Mouse (Mus musculus) midbrain, embryonic 15.5 days (tissue): ENCODE results near the gene Krt26. TPM values are rescaled to one million over a fixed set of nuclear protein-coding genes. Genes with fewer than 3 reads are reported as not detected.

Experiments
- ATAC-seq: fragments of 200-750 bp; cut with Nextera tagmentation; replicated peaks from 2 replicates; pipeline ENCODE4 v1.8.0; 2017; ENCODE audit warnings: moderate TSS enrichment
- H3K27ac ChIP-seq: fragments of 300-500 bp; sonication (generic); 2 replicates; pipeline ENCODE4 v1.5.1; 2015; ENCODE audit warnings: mild to moderate bottlenecking, inconsistent platforms
- H3K27me3 ChIP-seq: fragments of 300-500 bp; sonication (generic); replicated peaks from 2 replicates; pipeline ENCODE4 v1.6.1; 2015; ENCODE audit warnings: inconsistent platforms
- H3K36me3 ChIP-seq: fragments of 300-500 bp; sonication (generic); replicated peaks from 2 replicates; pipeline ENCODE4 v1.6.1; 2015; ENCODE audit warnings: inconsistent platforms
- H3K4me1 ChIP-seq: fragments of 300-500 bp; sonication (generic); 2 replicates; pipeline ENCODE4 v1.6.1; 2015; ENCODE audit warnings: inconsistent platforms
- H3K4me2 ChIP-seq: fragments of 300-500 bp; sonication (generic); 2 replicates; pipeline ENCODE4 v1.6.1; 2015; ENCODE audit warnings: inconsistent platforms, mild to moderate bottlenecking, moderate library complexity
- H3K4me3 ChIP-seq: fragments of 300-500 bp; sonication (generic); 2 replicates; pipeline ENCODE4 v1.5.1; 2015; ENCODE audit warnings: mild to moderate bottlenecking, inconsistent platforms
- H3K9ac ChIP-seq: fragments of 300-500 bp; sonication (generic); 2 replicates; pipeline ENCODE4 v1.6.1; 2015; ENCODE audit warnings: mild to moderate bottlenecking, inconsistent platforms
- H3K9me3 ChIP-seq: fragments of 300-500 bp; sonication (generic); 2 replicates; pipeline ENCODE4 v1.6.1; 2016; ENCODE audit warnings: inconsistent platforms
- WGBS: fragments of 180-500 bp; shearing (Covaris S2); methylation state at CpG from one replicate; pipeline ENCODE4 v1.1.7; 2015; ENCODE audit warnings: mixed read lengths; 5-methylcytosine and 5-hydroxymethylcytosine counted together
- polyA plus RNA-seq: library from polyadenylated mRNA; unstranded; fragments of >200 nt; fragmentation: Nextera tagmentation; extraction: Ambion mirVana; gene quantifications from 2 replicates; pipeline ENCODE4 v1.2.1, GENCODE M21; 2015

The Krt26 gene
- polyA plus RNA-seq, 1 experiment from 2014 or later: 0.22 TPM

GRCm38 (mm10) chr11:99329655-99330054 lies 8.1 kb downstream of the Krt26 start:
- Histone ChIP-seq H3K4me3 (no peak overlapping the region), H3K36me3 (no peaks in the 10 kb centered on the region), H3K4me2 (no peak overlapping the region), H3K27me3 (no peaks in the 10 kb centered on the region), H3K9me3 (no peaks in the 10 kb centered on the region), H3K9ac (no peak overlapping the region), H3K27ac (no peak overlapping the region), H3K4me1 (peaks cover 4% of the 10 kb centered on the region; the same call in 1 of the 2 replicates)
- 72% methylated on average over 2 of the region's 2 CpGs for WGBS
- ATAC-seq: no peak

- H3K36me3 ChIP-seq: no peaks in the 10 kb centered on the region
- H3K27ac ChIP-seq: no peak within 1 kb of the TSS
- 93% methylated on average over 11 of the region's 11 CpGs for WGBS
- H3K4me1 ChIP-seq: no peaks in the 10 kb centered on the region
- H3K4me2 ChIP-seq: no peak within 1 kb of the TSS
- no peak within 1 kb of the TSS for H3K4me3 ChIP-seq
- H3K9me3 ChIP-seq: no peaks in the 10 kb centered on the region
- no peaks in the 10 kb centered on the region for H3K27me3 ChIP-seq
- no peak within 1 kb of the TSS for H3K9ac ChIP-seq
- no peak for ATAC-seq
Measured at GRCm38 (mm10) chr11:99322851-99323250, 14.9 kb downstream of the Krt26 start, which contains the start of gene Krt25. TSS of gene Krt25 (minus strand) at chr11:99322951.

GRCm38 (mm10) chr11:99321094-99321493 lies 16.7 kb downstream of the Krt26 start:
- Histone ChIP-seq H3K4me2 (no peak overlapping the region), H3K36me3 (no peaks in the 10 kb centered on the region), H3K4me1 (no peaks in the 10 kb centered on the region), H3K4me3 (no peak overlapping the region), H3K9me3 (no peaks in the 10 kb centered on the region), H3K9ac (no peak overlapping the region), H3K27ac (no peak overlapping the region), H3K27me3 (no peaks in the 10 kb centered on the region)
- ATAC-seq: no peak
- WGBS: 93% methylated on average over 14 of the region's 14 CpGs

- no peak overlapping the region for H3K4me3 ChIP-seq
- no peak overlapping the region for H3K9ac ChIP-seq
- no peaks in the 10 kb centered on the region for H3K9me3 ChIP-seq
- ATAC-seq: no peak
- H3K36me3 ChIP-seq: no peaks in the 10 kb centered on the region
- no peak overlapping the region for H3K4me2 ChIP-seq
- no peak overlapping the region for H3K27ac ChIP-seq
- no peaks in the 10 kb centered on the region for H3K4me1 ChIP-seq
- no peaks in the 10 kb centered on the region for H3K27me3 ChIP-seq
- WGBS: 76% methylated on average over 9 of the region's 9 CpGs
Measured at GRCm38 (mm10) chr11:99319127-99319526, 18.6 kb downstream of the Krt26 start.

- no peak for ATAC-seq
- H3K9ac ChIP-seq: no peak overlapping the region
- no peak overlapping the region for H3K4me3 ChIP-seq
- H3K27me3 ChIP-seq: no peaks in the 10 kb centered on the region
- H3K27ac ChIP-seq: no peak overlapping the region
- no peaks in the 10 kb centered on the region for H3K36me3 ChIP-seq
- no peak overlapping the region for H3K4me2 ChIP-seq
- H3K4me1 ChIP-seq: no peaks in the 10 kb centered on the region
- WGBS: 32% methylated on average over 8 of the region's 8 CpGs
- H3K9me3 ChIP-seq: no peaks in the 10 kb centered on the region
Measured at GRCm38 (mm10) chr11:99316543-99316942, 21.2 kb downstream of the Krt26 start.

GRCm38 (mm10) chr11:99314594-99314993 lies 23.2 kb downstream of the Krt26 start:
- no peaks in the 10 kb centered on the region for H3K4me1 ChIP-seq
- WGBS: 87% methylated on average over 2 of the region's 2 CpGs
- H3K4me3 ChIP-seq: no peak overlapping the region
- no peak overlapping the region for H3K4me2 ChIP-seq
- no peaks in the 10 kb centered on the region for H3K27me3 ChIP-seq
- H3K9me3 ChIP-seq: no peaks in the 10 kb centered on the region
- H3K9ac ChIP-seq: no peak overlapping the region
- H3K36me3 ChIP-seq: no peaks in the 10 kb centered on the region
- ATAC-seq: no peak
- no peak overlapping the region for H3K27ac ChIP-seq

- ATAC-seq: no peak
- H3K4me3 ChIP-seq: no peak overlapping the region
Measured at GRCm38 (mm10) chr11:99310882-99311281, 26.9 kb downstream of the Krt26 start.

GRCm38 (mm10) chr11:99307579-99307978 lies 30.2 kb downstream of the Krt26 start:
- 42% methylated on average over 2 of the region's 2 CpGs for WGBS
- H3K4me1 ChIP-seq: no peaks in the 10 kb centered on the region
- H3K4me2 ChIP-seq: no peak overlapping the region
- no peaks in the 10 kb centered on the region for H3K36me3 ChIP-seq
- no peaks in the 10 kb centered on the region; the same call in 1 of the 2 replicates for H3K27me3 ChIP-seq
- H3K9me3 ChIP-seq: no peaks in the 10 kb centered on the region
- no peak overlapping the region for H3K9ac ChIP-seq
- no peak overlapping the region for H3K27ac ChIP-seq
- ATAC-seq: no peak
- H3K4me3 ChIP-seq: no peak overlapping the region

More at GRCm38 (mm10) chr11:99310882-99311281, 26.9 kb downstream of the Krt26 start:
- no peaks in the 10 kb centered on the region for H3K4me1 ChIP-seq
- H3K36me3 ChIP-seq: no peaks in the 10 kb centered on the region
- H3K9me3 ChIP-seq: no peaks in the 10 kb centered on the region
- H3K27ac ChIP-seq: no peak overlapping the region
- no peak overlapping the region for H3K4me2 ChIP-seq
- no peaks in the 10 kb centered on the region; the same call in 1 of the 2 replicates for H3K27me3 ChIP-seq
- no peak overlapping the region for H3K9ac ChIP-seq
- WGBS: 91% methylated on average over 1 of the region's 1 CpGs

- no peak overlapping the region for H3K4me2 ChIP-seq
- H3K4me3 ChIP-seq: no peak overlapping the region
- H3K9me3 ChIP-seq: no peaks in the 10 kb centered on the region
- H3K36me3 ChIP-seq: no peaks in the 10 kb centered on the region
- H3K27ac ChIP-seq: no peak overlapping the region
- WGBS: 65% methylated on average over 5 of the region's 5 CpGs
- no peak overlapping the region for H3K9ac ChIP-seq
- ATAC-seq: no peak
- no peaks in the 10 kb centered on the region for H3K4me1 ChIP-seq
- H3K27me3 ChIP-seq: no peaks in the 10 kb centered on the region
Measured at GRCm38 (mm10) chr11:99295039-99295438, 42.7 kb downstream of the Krt26 start.

GRCm38 (mm10) chr11:99292846-99293245 lies 44.9 kb downstream of the Krt26 start:
- H3K36me3 ChIP-seq: no peaks in the 10 kb centered on the region
- 65% methylated on average over 5 of the region's 5 CpGs for WGBS
- no peaks in the 10 kb centered on the region for H3K9me3 ChIP-seq
- no peak for ATAC-seq
- H3K27me3 ChIP-seq: no peaks in the 10 kb centered on the region
- no peak overlapping the region for H3K4me2 ChIP-seq
- H3K4me1 ChIP-seq: no peaks in the 10 kb centered on the region
- H3K9ac ChIP-seq: no peak overlapping the region
- no peak overlapping the region for H3K4me3 ChIP-seq
- H3K27ac ChIP-seq: no peak overlapping the region

GRCm38 (mm10) chr11:99284833-99285312 lies 52.9 kb downstream of the Krt26 start, which contains the start of gene Krt24:
TSS of gene Krt24 (minus strand) at chr11:99285262.
- Histone ChIP-seq H3K4me3 (no peak within 1 kb of the TSS), H3K4me2 (no peak within 1 kb of the TSS), H3K27me3 (no peaks in the 10 kb centered on the region), H3K27ac (no peak within 1 kb of the TSS), H3K9me3 (no peaks in the 10 kb centered on the region), H3K4me1 (no peaks in the 10 kb centered on the region), H3K36me3 (no peaks in the 10 kb centered on the region), H3K9ac (no peak within 1 kb of the TSS)
- ATAC-seq: no peak
- WGBS: 53% methylated on average over 11 of the region's 11 CpGs

- no peak for ATAC-seq
- Histone ChIP-seq H3K4me3 (no peak overlapping the region), H3K27me3 (no peaks in the 10 kb centered on the region), H3K4me1 (no peaks in the 10 kb centered on the region), H3K9ac (no peak overlapping the region), H3K27ac (no peak overlapping the region), H3K36me3 (no peaks in the 10 kb centered on the region), H3K4me2 (no peak overlapping the region), H3K9me3 (no peaks in the 10 kb centered on the region)
- 59% methylated on average over 5 of the region's 5 CpGs for WGBS
Measured at GRCm38 (mm10) chr11:99284011-99284410, 53.8 kb downstream of the Krt26 start.

GRCm38 (mm10) chr11:99283334-99283733 lies 54.4 kb downstream of the Krt26 start:
- Histone ChIP-seq H3K9ac (no peak overlapping the region), H3K4me3 (no peak overlapping the region), H3K4me2 (no peak overlapping the region), H3K27ac (no peak overlapping the region), H3K36me3 (no peaks in the 10 kb centered on the region), H3K4me1 (no peaks in the 10 kb centered on the region), H3K27me3 (no peaks in the 10 kb centered on the region), H3K9me3 (no peaks in the 10 kb centered on the region)
- WGBS: 56% methylated on average over 4 of the region's 4 CpGs
- no peak for ATAC-seq
